Mouse (Mus musculus) retina, postnatal 7 days (tissue): ENCODE measurements around the gene Arhgef18.

Experiments used
- DNase-seq: peaks from one replicate; pipeline ENCODE4 v3.0.0-alpha.2; 2012; ENCODE audit warnings: low read depth, low spot score

The Arhgef18 gene

DNA sequence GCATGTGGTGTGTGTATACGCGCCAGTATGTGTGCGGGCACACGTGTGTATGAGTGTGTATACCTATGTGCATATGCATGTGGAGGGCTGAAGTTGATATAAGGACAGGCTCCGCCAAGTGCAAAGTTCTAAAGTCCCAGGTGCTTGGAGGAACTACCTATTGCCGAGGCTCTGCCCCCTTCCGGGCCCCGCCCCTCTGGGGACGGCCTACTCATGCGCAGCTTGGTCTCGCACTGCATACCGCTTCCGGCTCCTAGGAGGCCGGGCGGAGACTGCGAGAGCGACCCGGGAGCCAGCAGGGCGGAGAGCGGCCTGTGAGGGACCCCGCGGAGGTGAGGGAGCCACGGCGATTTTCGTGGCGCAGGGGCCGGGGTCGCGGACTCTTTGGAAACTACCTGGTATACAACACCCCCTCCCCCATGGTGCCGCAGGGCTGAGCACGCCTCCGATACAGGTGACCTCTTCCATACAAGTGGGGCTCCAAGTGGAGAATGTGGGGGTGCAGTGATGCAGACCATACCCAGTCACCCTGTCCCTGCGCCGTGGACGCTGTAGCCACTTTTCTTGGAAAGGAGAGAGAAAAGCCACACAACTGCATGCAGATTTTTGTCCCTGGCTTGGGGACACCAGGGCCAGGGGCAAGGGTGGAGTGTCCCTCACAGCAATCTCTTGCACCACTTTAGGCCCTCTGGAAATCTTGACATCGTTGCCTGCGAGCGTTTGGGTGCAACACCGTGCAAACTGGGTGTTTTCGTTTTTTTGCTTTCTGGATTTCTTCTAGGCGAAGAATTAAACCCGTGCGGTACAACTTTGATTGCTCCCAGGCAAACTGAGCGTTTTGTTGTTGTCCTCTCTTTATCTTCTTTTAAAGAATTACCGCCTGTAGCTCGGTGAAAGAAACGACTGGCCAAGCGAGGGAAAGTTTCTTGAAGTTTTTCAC is at the start of gene Arhgef18:
Gene Arhgef18 (plus strand): TSS at position 236 of the 940 bp plus-strand sequence.
- DNase-seq, result peak; percentile 67

DNA sequence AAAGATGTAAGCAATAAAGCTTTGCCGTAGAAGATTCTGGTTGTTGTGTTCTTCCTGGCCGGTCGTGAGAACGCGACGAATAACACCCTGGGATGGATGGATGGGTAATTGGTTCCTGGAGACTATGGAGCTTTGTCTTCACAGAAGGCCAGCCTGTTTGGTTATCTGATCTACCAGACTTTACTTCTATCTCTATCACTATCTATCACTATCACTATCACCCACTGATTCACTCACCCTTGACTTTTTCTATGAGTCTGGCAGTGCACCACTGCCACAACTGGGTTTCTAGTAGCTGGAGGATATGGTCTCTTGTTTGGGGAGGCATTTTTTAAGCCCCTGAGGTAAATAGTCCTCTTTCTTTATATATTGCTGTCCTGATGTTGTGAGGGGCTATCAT is 47.5 kb upstream of the Arhgef18 start:
- no peak for DNase-seq

DNA sequence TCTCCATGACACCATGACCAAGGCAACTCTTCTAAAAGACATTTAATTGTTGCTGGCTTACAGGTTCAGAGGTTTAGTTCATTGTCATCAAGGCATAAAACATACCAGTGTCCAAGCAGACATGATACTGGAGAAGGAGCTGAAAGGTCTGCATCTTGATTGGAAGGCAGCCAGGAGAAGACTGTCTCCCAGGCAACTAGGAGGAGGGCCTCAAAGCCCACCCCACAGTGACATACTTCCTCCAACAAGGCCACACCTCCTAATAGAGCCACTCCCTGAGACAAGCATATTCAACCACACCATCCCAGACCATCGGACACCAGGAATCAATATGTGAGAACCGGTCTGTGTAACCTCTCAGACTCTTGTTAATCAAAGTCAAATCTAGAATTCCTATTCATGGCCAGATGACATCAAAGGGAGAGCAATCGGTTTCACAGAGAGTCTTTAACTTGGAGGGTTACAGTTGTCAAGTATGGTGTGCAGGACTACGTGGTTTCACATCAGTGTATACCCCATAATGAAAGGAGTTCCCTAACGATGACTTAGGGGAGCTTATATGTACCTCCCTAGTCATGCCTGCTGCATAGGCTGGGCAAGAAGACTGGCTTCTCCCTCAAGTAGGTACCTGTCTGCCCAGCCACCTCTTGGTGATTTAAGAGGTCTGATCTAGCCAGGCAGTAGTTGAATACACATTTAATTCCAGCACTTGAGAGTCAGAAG is 46.0 kb upstream of the Arhgef18 start:
- no peak for DNase-seq

DNA sequence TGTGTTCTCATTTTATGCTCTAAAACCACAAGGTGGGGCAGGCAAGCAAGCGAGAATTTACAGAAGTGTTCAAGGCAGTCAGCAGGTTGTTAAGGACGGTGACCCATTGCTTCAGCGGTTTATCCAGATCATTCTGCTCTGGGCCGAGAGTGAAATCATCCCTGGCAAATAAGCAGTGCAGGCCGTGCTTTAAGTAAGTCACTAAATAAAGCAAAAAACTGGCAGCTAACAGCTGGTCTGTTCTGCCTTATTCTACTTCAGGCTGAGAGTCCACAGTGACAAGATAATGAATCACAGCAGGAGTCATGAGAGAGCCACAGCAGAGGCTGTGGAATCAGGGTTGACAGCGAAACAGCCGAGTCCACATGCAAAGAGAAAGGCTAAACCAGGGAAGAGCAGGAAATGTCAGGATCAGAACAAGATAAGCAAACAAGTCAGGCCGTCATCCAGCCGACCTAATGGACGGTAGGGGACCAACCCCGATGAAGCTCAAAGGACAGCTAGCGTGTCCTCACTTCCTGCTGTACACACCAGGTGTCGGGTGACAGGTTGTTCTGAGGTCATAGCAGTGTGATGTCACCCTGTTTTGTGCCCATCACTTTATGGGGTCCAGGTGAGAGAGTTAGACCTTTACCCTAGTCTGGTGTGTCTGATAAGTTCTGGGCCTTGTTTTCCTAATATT is 44.5 kb upstream of the Arhgef18 start:
- no peak for DNase-seq

DNA sequence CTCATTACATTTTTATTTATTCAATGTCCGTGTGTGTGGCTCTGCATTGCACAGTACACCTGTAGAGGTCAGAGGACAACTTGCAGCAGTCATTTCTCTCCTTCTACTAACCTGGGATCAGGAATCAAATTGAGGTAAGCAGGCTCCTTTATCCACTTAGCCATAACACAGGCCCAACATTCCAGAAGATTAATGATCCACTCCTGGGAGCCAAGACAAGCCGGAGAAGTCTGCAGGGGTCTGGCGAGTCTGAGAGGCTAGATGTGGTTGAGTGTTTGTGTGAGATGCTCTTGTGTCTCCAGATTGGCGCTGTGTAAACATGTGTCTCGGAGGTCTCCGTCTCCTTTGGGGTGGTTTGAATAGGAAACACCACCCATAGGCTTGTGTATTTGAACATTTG is 42.1 kb upstream of the Arhgef18 start:
- no peak for DNase-seq

DNA sequence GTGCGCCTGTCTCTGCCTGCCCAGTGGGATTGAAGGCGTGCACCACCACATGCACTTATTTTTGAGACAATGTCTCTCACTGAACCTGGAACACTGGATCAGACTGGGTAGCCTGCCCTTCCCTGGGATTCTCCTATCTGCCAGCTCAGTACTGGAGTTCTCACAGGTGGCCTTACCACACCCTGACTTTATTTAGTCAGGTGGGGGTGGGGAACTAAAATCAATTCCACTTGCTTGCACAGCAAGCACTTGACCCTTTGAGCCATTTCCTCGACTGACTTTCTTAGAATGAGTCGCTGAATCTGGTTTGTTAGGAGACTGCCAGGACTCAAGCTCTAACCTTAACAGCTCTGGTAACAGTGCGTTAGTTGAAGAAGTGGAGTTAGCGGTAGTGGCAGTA is 40.1 kb upstream of the Arhgef18 start:
- DNase-seq, result no peak

DNA sequence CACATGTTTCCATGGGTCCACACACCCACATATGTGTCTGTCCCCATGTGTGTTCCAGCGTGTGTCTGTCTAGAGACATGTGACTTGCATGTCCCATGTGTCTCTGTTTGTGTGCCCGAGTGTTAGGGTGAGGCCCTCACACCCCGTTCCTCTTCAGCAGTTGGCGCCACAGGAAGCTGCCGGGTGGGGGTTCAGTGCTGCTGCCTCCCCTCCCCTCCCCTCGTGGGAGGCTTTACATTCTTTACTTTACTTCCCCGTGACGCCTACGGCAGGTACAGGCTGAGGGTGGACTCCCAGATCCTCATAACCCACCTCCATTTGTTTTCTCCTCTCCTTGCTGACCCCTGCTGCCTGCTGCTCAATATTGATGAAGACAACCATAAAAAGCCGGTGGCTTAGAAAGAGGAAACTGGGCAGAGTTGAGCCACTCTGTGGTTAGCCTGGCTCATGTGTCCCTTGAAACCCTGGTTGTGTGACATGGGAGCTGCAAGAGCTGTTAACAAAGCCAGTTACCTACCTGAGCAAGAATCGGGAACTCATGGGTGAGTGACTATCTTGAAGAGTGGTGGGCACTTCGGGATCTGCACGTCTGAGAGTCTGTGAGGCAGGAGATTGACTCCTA is 39.5 kb upstream of the Arhgef18 start, which contains the start of gene A430078G23Rik:
Gene A430078G23Rik (plus strand): TSS at position 227 of the 622 bp plus-strand sequence.
- no peak for DNase-seq

DNA sequence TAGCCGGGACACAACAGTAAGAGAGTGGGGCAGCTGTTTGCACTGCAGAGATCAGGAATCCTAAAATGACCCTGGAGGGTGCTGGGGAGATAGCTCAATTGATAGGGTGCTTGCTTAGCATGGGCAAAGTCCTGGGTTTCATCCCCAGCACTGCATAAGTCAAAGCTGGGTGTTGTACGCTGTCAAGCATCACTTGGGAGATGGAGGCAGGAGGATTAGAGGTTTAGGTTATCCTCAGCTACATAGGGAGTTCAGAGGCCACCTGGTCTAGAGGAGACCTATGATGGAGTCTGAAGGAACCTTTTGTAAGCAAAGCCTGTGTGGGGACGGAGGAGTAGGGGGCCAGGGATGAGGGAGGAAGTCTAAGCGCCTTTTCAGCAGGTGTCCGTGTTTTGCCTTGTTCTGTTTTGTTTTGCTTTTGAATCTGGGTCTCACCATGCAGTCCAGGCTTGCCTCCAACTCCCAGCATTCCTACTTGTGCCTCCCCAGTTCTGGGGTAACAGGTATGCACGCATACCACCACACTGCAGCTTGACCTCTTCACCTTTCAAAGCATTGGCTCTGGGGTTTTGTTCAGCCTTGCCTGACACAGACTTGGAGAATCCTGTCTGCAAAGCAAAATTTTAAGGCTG is 38.9 kb upstream of the Arhgef18 start:
- DNase-seq, result no peak

DNA sequence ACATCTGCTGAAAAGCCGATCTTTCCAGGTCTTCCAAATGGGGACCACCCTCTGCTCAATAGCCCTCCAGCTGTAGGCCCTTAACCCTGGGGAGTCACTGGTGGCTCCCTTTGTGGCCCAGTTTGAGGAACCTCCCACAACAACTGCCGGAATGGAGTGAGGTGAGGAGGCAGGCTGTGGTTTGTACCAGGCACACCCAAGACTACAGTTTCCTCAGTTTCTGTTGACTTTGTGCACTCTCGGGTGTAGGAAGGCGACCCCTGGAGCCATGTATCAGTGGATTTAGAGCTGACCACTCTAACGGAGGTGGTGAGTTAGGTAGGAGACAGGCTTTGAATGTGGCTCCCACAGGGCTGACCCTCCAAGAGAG is 38.4 kb upstream of the Arhgef18 start:
- no peak for DNase-seq

DNA sequence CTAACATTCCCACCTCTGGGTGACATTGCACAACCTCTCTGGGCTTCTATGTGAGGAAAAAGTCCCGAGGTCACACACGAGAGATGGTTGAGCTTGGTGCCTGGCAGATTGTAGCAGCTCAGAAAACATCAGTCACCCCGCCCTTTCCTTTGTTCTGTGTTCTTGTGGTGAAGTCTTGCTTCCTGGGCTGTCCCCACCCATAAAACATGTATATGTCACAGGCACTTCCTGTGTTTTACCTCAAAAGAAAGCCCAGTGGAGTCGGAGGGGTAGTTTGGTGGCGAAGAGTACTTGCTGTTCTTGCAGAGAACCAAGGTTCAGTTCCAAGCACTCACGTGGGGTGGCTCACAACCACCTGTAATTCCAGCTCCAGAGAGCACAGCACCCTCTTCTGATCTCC is 37.2 kb upstream of the Arhgef18 start:
- no peak for DNase-seq

DNA sequence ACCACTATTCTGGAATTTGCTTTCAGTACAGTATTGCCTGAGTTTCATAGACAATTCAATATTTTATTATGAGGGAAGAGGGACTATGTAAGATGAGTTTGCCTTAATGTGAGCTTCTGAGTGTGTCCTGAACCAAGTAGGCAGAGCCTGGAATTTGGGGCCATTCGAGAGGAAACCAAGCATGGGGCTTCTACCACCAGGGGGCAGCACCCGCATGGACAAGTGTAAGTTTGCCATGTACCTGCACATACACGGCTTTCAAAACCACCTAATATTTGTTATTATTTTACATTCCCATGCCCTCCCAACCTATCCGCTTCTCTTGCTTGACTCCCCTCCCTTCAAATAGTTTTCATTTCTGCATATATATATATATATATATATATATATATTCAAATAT is 34.7 kb upstream of the Arhgef18 start:
- peak; percentile 41 for DNase-seq

DNA sequence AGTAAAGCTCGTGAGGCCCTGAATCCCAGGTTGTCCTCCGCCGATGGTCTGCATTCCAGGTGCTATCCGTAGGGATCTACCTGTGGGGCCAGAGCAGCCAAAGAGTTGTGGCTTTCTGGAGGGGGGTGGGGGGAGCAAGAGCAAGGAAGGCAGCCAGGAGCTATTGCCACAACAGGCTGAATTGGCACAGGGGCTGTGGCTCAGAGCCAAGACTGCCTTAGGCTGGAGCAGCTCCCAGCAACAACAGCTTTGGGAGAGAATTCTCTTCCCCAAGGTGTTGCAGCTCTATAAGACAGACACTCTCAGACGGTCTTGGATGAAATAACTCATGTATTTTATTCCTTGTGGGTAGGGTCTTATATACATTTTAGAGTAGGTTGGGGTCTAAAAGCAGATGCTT is 25.7 kb upstream of the Arhgef18 start:
- no peak for DNase-seq

DNA sequence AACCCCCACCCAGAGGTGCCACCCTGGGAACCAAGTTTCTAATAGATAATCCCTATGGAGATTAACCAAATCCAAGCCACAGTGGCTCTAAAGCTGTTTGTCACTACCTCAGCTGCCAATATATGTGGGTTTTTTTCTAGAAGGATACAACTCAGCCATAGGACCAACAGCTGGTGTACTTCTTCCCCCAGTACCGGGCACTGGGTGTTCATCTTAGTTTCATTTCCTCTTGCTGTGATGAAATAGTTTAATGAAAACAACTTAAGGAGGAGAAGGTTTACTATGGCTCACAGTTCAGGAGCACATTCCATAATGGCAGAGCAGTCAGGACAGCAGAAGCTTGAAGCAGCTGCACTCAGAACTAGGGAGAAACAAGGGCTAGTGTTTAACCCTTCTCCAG is 24.7 kb upstream of the Arhgef18 start:
- no peak for DNase-seq

DNA sequence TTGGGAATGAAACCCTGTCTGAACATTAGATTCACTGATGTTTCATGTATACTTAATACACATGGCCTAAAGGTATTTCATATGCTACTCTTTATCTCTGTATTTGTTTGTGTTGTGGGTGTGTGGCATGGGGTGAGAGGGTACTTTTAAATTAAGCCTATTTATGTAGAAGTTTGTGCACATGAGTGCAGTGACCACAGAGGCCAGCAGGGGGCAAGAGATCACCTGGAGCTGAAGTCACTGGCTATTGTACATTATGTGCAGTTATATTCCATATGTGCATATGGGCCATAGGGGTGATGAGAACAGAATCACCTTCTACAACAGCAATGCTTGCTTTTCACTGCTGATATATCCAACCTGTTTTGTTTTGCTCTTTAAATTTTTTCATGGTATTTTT is 17.1 kb upstream of the Arhgef18 start:
- DNase-seq, result no peak

DNA sequence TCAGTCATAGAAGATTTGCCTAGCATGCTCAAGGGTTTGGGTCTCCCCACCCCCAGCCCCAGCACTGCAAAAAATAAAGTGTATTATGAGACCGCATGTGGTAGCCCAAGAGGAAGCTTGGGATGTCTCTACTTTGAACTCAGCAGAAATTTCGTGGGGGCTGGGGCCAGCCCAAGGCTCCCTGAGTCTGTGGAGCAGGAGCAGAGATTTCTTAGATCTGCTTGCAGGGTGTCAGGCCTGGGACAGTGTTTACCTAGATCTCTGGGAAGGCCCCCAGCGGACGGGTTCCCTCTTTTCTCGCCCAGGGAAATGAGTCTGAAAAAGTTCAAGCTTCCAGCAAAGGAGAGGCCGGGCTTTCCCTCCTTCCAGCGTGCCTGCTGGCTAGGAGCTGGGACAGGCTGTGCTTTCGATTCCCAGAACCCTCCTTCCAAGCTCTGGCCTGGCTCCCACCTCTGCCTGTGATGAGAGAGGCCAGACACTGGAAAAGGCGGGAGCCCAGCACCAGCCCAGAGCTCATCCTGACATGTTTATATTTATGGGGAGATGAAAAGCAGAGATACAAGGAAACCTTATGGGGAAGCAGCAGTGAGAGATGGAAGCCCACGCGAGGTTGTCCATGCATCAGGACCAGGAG is 16.0 kb upstream of the Arhgef18 start:
- DNase-seq, result no peak

DNA sequence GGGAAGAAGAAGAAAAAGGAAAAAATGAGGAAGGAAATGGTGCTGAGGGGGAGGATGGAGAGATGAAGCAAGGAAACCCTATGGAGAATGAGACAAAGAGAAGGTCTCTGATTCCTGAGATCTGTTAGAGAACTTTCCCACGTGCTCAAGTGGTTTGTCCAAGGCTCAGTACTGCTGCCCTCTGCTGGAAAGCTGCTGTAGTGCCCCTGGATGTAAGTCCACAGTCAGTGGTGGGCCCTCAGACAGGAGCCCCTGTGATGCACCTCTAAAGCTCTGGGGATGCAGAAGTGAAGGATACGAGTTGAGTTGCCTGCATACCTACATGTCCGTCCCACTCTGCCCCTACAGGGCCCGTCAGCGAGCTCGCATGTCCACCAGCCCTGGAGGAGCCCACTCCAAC is 5.5 kb upstream of the Arhgef18 start:
- DNase-seq, result peak; percentile 51

DNA sequence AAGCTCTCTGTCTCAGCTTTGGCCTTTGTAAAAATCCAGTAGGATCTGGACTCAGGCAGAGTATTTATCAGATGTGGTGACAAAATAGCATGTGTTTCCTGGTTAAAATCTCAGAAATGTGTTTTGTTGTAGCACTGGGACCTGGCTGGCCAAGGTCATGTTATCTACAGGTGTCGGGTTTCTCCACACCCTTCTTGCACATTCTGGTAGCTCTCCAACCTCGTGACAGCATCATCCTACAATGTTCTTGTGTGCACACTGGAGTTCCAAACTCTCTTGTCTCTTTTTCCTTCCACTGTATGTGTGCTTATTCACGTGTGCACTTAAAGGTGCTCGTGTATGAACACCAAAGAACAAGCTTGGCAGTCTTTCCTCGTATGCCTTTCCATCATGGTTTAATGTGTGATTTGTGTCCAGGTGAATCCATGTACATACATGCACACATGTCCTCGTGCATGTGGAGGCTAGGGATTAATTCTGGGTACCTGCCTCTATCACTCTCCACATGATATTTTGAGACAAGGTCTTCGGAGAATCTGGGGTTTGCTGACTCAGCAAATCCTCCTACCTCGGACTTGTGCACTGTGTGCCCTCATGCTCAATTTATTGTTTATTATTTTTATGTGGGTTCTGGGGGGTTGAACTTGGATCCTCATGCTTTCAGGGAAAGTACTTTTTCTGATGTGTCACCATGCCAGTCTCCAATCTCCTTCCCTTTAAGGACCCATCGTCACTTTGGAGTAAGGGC is 4.0 kb upstream of the Arhgef18 start:
- no peak for DNase-seq

DNA sequence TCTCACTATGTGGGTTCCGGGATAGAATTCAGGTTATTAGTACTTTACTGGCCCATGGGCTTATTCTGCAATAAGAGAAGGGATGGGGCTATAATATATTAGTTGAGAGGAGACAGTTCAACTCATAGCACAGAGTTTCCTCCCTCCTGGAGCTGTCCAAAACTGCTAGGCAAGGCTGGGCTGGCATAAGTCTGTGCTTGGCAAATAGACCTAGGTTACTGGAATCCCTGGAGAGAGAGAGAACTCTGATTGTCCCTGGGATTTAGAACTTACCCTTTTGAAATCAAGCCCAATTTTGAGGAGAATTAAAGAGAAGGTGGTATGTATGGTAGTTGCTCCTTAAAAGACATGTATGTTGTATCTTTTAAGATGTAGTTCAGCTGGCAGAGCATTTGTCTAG is 3.3 kb upstream of the Arhgef18 start:
- no peak for DNase-seq

DNA sequence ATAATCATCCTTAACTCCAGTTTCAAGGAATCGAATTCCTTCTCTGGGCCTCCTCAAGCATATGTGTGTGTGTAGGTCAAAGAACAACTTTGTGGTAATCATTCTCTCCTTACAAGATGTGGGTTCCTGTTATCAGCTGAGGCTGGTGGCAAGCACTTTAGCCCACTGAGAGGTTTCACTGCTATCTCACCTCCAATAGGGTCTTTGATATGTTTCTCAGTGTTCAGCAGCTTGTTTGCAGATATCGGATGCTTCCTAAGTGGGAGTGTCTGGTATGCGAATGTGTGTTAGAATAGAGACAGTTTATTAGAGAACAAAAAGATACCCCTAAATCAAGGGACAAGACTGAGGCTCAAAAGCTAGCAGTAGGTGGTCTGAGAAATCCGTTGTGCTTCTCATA is 513 bp upstream of the Arhgef18 start:
- DNase-seq, result no peak

DNA sequence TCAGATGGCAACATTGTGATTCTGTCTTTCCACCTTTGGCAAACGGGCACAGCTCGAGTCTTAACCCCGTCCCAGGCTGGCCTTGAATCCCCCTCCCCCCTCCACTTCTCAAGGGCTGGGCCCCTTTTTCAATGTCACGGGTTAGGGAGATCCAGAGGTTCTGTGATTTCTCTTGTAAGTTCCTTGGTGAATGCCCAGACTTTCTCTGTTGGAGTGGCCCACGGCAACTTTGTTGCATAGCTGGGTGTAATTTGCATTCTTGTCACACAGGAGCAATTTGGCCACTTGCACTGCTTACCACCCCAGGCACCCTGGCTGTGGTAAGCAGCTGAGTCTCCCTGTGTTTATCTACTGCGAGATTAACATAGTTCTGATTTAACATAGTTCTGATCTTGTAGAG is 1.8 kb downstream of the Arhgef18 start:
- no peak for DNase-seq
